Mouse (Mus musculus): ENCODE measurements at regions not wholly inside any gene's neighbourhood (a gene's known extent, or its start where the extent isn't known, plus 50 kb on each side); places are given as distances from the start of the nearest gene placed in this dataset.

- no peak overlapping the region for H3K9ac ChIP-seq
- no peak overlapping the region for H3K4me3 ChIP-seq
- H3K4me2 ChIP-seq = no peak overlapping the region
- no peaks in the 10 kb centered on the region for H3K36me3 ChIP-seq (ENCODE audit: poor library complexity, severe bottlenecking)
- H3K4me1 ChIP-seq = no peaks in the 10 kb centered on the region
- H3K27ac ChIP-seq = no peak overlapping the region
- H3K27me3 ChIP-seq = no peaks in the 10 kb centered on the region
- WGBS = 87% methylated on average over 3 of the region's 3 CpGs
- H3K9me3 ChIP-seq (replicated peaks) = no peaks in the 10 kb centered on the region
- no peak for ATAC-seq
Observed at GRCm38 (mm10) chr1:73566770-73567169, 551.1 kb upstream of the Tnp1 start.

DNA sequence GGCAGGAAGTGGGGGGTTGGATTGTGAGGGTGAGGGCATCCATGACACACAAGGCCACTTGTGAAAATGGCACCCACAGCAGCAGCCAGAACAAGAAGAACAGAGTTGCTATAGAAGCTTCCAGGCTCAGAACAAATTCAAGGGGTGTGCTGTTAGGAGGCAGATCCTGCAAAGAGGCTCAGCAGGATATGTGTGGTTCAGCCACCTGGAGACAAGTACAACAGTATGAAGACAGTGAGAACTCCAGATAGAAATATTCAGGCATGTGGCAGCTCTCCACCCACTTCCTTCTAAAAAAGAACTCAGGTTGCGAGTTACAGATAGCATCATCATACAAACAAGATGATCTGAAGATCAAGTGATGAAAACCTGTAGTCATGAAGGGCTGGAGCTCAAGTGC, 544.9 kb upstream of the Tnp1 start:
- 81% methylated on average over 1 of the region's 1 CpGs for WGBS
- H3K9ac ChIP-seq = no peak overlapping the region

DNA sequence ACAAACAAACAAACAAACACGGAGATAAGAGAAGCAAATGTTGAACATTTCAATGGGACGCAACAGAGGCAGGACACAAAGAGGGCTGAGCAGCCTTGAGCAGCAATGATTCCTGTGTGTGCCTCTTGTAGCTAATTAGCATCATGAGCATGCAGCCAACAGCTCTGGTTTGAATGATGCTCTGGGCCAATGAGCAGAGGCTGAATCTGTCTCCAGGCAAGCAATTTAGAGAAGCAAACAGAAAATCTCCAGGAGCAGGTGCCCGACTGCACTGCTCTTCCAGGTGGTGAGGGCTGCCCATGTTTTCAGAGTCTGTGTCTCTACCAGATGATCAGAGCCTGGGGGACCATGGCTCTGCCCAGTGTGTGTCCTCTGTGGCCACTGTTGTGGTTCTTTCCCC, 532.2 kb upstream of the Tnp1 start:
- ATAC-seq = peak; percentile 92
- Histone ChIP-seq H3K9ac (no peak overlapping the region), H3K36me3 (ENCODE audit: poor library complexity, severe bottlenecking) (no peaks in the 10 kb centered on the region), H3K4me2 (no peak overlapping the region), H3K9me3 (replicated peaks) (no peaks in the 10 kb centered on the region), H3K4me3 (no peak overlapping the region), H3K27me3 (no peaks in the 10 kb centered on the region), H3K27ac (no peak overlapping the region), H3K4me1 (peaks cover 8% of the 10 kb centered on the region)
- WGBS = 59% methylated on average over 3 of the region's 3 CpGs

More for the DNA sequence above, 544.9 kb upstream of the Tnp1 start:
- Histone ChIP-seq H3K4me1 (no peaks in the 10 kb centered on the region), H3K4me3 (no peak overlapping the region), H3K4me2 (no peak overlapping the region), H3K36me3 (ENCODE audit: poor library complexity, severe bottlenecking) (no peaks in the 10 kb centered on the region), H3K27ac (no peak overlapping the region), H3K9me3 (replicated peaks) (no peaks in the 10 kb centered on the region), H3K27me3 (no peaks in the 10 kb centered on the region)
- no peak for ATAC-seq

- Histone ChIP-seq H3K27ac (no peak overlapping the region), H3K9ac (no peak overlapping the region), H3K36me3 (ENCODE audit: poor library complexity, severe bottlenecking) (no peaks in the 10 kb centered on the region), H3K4me1 (peaks cover 8% of the 10 kb centered on the region), H3K9me3 (replicated peaks) (no peaks in the 10 kb centered on the region), H3K4me2 (no peak overlapping the region), H3K27me3 (no peaks in the 10 kb centered on the region), H3K4me3 (no peak overlapping the region)
- ATAC-seq = no peak
- WGBS = 81% methylated on average over 6 of the region's 6 CpGs
Observed at GRCm38 (mm10) chr1:73545401-73545800, 529.7 kb upstream of the Tnp1 start.

DNA sequence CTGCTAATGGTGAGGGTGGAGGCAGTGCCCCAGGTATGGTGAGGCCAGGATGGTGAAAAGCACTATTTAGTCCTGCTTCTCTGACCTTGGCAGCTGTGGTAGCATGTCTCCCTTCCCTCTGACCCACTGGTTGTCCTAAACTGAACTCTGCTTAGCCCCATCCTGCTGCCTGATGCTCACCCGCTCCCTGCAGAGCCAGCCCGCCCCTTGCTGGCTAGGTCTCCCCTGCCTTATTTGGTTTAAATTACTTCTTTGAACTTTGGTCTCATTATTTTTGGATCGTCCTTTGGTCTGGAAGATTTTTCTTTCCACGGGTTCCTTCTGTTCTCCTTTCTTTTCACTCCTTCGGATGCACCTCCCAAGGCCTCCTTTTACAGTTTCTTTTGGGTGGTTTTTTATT, 525.7 kb upstream of the Tnp1 start:
- Histone ChIP-seq H3K4me2 (no peak overlapping the region), H3K9me3 (replicated peaks) (no peaks in the 10 kb centered on the region), H3K36me3 (ENCODE audit: poor library complexity, severe bottlenecking) (no peaks in the 10 kb centered on the region), H3K27ac (no peak overlapping the region), H3K27me3 (no peaks in the 10 kb centered on the region), H3K4me1 (peaks cover 10% of the 10 kb centered on the region; the same call in 1 of the 2 replicates), H3K9ac (no peak overlapping the region), H3K4me3 (no peak overlapping the region)
- no peak for ATAC-seq
- 51% methylated on average over 5 of the region's 5 CpGs for WGBS

DNA sequence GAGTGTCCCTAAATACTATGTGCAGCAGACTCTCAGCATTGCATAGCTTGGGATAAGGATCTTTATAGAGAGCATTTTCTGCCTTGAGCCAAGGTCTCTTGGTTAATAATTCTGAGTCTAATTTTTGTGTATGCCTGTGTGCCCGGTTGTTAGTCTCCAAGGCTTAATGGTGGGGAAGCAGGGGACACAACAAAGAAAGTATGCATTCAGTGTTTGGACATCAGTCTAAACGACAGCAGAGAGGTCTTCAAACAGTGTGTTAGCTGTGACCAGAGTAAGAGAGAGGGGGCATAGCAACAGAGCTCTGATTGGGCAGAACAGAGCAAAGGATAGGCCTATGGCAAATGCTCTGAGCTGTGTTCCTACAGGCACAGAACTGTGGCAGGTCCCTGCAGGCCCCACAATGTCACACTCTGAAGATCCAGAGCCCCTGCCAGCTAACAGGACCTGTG, 522.7 kb upstream of the Tnp1 start:
- Histone ChIP-seq H3K27me3 (no peaks in the 10 kb centered on the region), H3K36me3 (ENCODE audit: poor library complexity, severe bottlenecking) (no peaks in the 10 kb centered on the region), H3K27ac (no peak overlapping the region), H3K9me3 (replicated peaks) (no peaks in the 10 kb centered on the region), H3K9ac (no peak overlapping the region), H3K4me1 (peaks cover 10% of the 10 kb centered on the region; the same call in 1 of the 2 replicates), H3K4me2 (no peak overlapping the region), H3K4me3 (no peak overlapping the region)
- WGBS = 40% methylated on average over 2 of the region's 2 CpGs
- ATAC-seq = peak; percentile 88

DNA sequence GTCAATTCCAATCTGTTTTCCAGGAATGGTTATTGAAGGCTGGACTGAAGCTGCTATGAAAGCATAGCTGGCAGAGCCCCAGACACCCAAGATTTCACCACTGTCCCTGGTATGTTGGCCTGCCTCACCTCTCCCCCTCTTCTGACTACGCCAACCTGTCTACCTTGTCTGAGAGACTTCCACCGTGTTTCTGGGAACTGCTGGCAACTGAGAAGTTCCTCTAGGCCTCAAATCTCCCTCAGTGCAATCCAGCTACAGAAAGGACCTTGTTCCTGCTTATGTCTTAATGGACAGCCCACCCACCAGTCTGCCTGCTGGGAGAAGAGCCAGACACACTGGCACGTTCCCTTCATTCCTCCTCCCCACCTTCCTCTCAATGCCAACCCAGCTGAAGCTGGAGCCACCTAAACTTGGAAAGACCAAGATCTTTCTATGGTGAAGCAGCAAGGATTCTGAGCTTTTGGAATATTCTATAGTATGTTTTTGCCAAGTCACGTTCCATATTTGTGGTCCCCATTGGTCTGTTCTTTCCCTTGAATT, 520.1 kb upstream of the Tnp1 start:
- Histone ChIP-seq H3K4me3 (no peak overlapping the region), H3K27ac (no peak overlapping the region), H3K4me1 (peaks cover 11% of the 10 kb centered on the region; the same call in 1 of the 2 replicates), H3K27me3 (no peaks in the 10 kb centered on the region), H3K36me3 (ENCODE audit: poor library complexity, severe bottlenecking) (no peaks in the 10 kb centered on the region), H3K4me2 (no peak overlapping the region), H3K9ac (no peak overlapping the region), H3K9me3 (replicated peaks) (no peaks in the 10 kb centered on the region)
- WGBS = 87% methylated on average over 4 of the region's 4 CpGs
- ATAC-seq = no peak

GRCm38 (mm10) chr1:73533526-73533925, 517.8 kb upstream of the Tnp1 start:
- Histone ChIP-seq H3K27me3 (no peaks in the 10 kb centered on the region), H3K36me3 (ENCODE audit: poor library complexity, severe bottlenecking) (no peaks in the 10 kb centered on the region), H3K4me1 (peaks cover 11% of the 10 kb centered on the region; the same call in 1 of the 2 replicates), H3K27ac (no peak overlapping the region), H3K9ac (no peak overlapping the region), H3K9me3 (replicated peaks) (no peaks in the 10 kb centered on the region), H3K4me2 (no peak overlapping the region), H3K4me3 (no peak overlapping the region)
- ATAC-seq = no peak
- 83% methylated on average over 3 of the region's 3 CpGs for WGBS

DNA sequence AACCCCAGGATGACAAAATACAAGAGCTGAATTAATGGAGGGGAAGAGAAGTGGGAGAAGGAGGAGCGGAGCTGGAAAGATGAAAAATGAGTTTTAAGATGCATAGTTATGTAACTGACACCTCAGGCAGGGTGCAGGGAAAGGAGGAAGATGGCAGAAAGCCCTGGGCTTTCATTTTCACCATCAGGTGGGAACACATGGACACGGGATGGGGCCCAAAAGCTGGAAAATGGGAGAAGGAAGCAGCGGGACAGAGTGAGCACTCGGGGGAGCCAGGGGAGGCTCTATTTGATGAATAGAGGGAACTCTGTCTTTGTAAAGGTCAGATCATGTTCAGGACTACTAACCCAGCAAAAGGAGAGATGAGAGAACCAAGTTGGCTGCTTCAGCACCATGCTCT, 516.6 kb upstream of the Tnp1 start:
- no peaks in the 10 kb centered on the region for H3K36me3 ChIP-seq (ENCODE audit: poor library complexity, severe bottlenecking)
- 87% methylated on average over 4 of the region's 4 CpGs for WGBS
- no peak overlapping the region for H3K4me2 ChIP-seq
- no peaks in the 10 kb centered on the region for H3K27me3 ChIP-seq
- H3K9ac ChIP-seq = no peak overlapping the region
- H3K27ac ChIP-seq = no peak overlapping the region
- H3K4me1 ChIP-seq = peaks cover 7% of the 10 kb centered on the region; the same call in 1 of the 2 replicates
- no peak overlapping the region for H3K4me3 ChIP-seq
- no peaks in the 10 kb centered on the region for H3K9me3 ChIP-seq (replicated peaks)
- no peak for ATAC-seq

- Histone ChIP-seq H3K4me2 (no peak overlapping the region), H3K36me3 (ENCODE audit: poor library complexity, severe bottlenecking) (no peaks in the 10 kb centered on the region), H3K27ac (no peak overlapping the region), H3K9me3 (replicated peaks) (no peaks in the 10 kb centered on the region), H3K9ac (no peak overlapping the region), H3K4me1 (peaks cover 7% of the 10 kb centered on the region; the same call in 1 of the 2 replicates), H3K27me3 (no peaks in the 10 kb centered on the region), H3K4me3 (no peak overlapping the region)
- ATAC-seq = no peak
- 81% methylated on average over 3 of the region's 3 CpGs for WGBS
Observed at GRCm38 (mm10) chr1:73531831-73532230, 516.1 kb upstream of the Tnp1 start.

DNA sequence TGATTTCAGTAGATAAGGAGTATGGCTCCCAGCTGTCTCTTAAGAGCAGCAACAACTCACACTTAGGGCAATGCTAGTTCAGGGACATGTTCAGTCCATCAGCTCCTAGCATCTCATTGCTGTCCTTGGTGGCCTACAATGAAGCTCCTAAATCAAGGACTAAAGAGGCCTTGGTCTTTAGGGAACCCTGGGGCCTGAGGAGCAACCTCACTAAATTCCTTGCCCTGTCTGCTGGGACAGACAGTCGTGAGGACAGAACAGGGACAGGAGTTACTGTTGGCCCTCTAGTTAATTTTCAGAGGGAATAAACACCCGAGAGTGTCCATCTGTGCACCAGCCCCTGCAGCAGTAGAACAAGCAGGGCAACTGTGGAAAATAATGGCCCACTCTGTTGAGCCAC, 514.6 kb upstream of the Tnp1 start:
- Histone ChIP-seq H3K27ac (no peak overlapping the region), H3K4me1 (peaks cover 7% of the 10 kb centered on the region; the same call in 1 of the 2 replicates), H3K27me3 (no peaks in the 10 kb centered on the region), H3K4me3 (no peak overlapping the region), H3K4me2 (no peak overlapping the region), H3K36me3 (ENCODE audit: poor library complexity, severe bottlenecking) (no peaks in the 10 kb centered on the region), H3K9me3 (replicated peaks) (no peaks in the 10 kb centered on the region), H3K9ac (no peak overlapping the region)
- 33% methylated on average over 2 of the region's 2 CpGs for WGBS
- no peak for ATAC-seq

- no peak for ATAC-seq
- Histone ChIP-seq H3K4me3 (no peak overlapping the region), H3K27me3 (no peaks in the 10 kb centered on the region), H3K9me3 (replicated peaks) (no peaks in the 10 kb centered on the region), H3K4me2 (no peak overlapping the region), H3K27ac (no peak overlapping the region), H3K36me3 (ENCODE audit: poor library complexity, severe bottlenecking) (no peaks in the 10 kb centered on the region), H3K4me1 (peaks cover 7% of the 10 kb centered on the region; the same call in 1 of the 2 replicates), H3K9ac (no peak overlapping the region)
- 94% methylated on average over 1 of the region's 1 CpGs for WGBS
Observed at GRCm38 (mm10) chr1:73528623-73529022, 512.9 kb upstream of the Tnp1 start.

DNA sequence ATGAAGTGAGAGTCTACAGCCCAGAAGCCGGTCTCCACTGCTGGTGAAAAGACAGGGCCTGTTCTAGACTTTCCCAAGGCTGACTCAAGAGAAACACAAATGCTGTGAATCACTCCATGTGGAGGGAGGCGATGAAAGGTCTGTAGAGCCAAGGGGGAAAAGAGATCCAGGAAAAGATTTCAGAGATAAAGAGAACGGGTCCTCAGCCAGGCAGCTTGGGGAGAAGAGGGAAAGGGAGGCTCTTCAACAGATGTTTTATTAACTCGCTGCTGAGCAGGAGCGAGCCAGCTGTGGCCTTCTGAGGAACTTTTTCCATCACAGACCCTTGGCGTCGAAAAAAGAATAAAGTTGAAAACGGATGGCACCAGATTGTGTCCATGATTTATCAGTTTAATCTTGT, 500.7 kb upstream of the Tnp1 start:
- Histone ChIP-seq H3K4me2 (no peak overlapping the region), H3K27me3 (no peaks in the 10 kb centered on the region), H3K9me3 (replicated peaks) (no peaks in the 10 kb centered on the region), H3K4me3 (no peak overlapping the region), H3K9ac (no peak overlapping the region), H3K27ac (no peak overlapping the region), H3K36me3 (ENCODE audit: poor library complexity, severe bottlenecking) (no peaks in the 10 kb centered on the region), H3K4me1 (no peaks in the 10 kb centered on the region)
- no peak for ATAC-seq
- 95% methylated on average over 8 of the region's 8 CpGs for WGBS

All from forebrain, embryonic 13.5 days (tissue).